Mouse (Mus musculus) intestine, embryonic 14.5 days (tissue): Measurements from ENCODE around the gene Tap2. TPM values are rescaled to one million over a fixed set of nuclear protein-coding genes. Genes with fewer than 3 reads are reported as not detected.
A peak's percentile ranks its signal among the peaks of the same experiment; 100 is the strongest.

Experiments used
- ATAC-seq: fragments of 200-750 bp; cut with Nextera tagmentation; replicated peaks from 2 replicates; pipeline ENCODE4 v1.8.0; 2017; ENCODE audit warnings: low read depth, moderate number of reproducible peaks, moderate TSS enrichment, moderate library complexity; ENCODE audit not compliant: low FRiP score, low TSS enrichment
- DNase-seq: peaks from one replicate; pipeline ENCODE4 v3.0.0-alpha.2; 2018; ENCODE audit warnings: low spot score
- H3K27ac ChIP-seq: fragments of 300-500 bp; sonication (generic); 2 replicates; pipeline ENCODE4 v1.5.1; 2014; ENCODE audit warnings: low read depth, mild to moderate bottlenecking, control low read depth
- H3K27me3 ChIP-seq: fragments of 300-500 bp; sonication (generic); replicated peaks from 2 replicates; pipeline ENCODE4 v1.6.1; 2014; ENCODE audit warnings: low read length, control low read depth; ENCODE audit not compliant: control insufficient read depth, insufficient read depth
- H3K36me3 ChIP-seq: fragments of 300-500 bp; sonication (generic); 2 replicates; pipeline ENCODE4 v1.6.1; 2014; ENCODE audit warnings: low read length, control low read depth; ENCODE audit not compliant: control insufficient read depth, insufficient read depth
- H3K4me1 ChIP-seq: fragments of 300-500 bp; sonication (generic); replicated peaks from 2 replicates; pipeline ENCODE4 v1.6.1; 2014; ENCODE audit warnings: low read length, control low read depth, mixed read lengths; ENCODE audit not compliant: control insufficient read depth, insufficient read depth
- H3K4me2 ChIP-seq: fragments of 300-500 bp; sonication (generic); 2 replicates; pipeline ENCODE4 v1.6.1; 2014; ENCODE audit warnings: low read length
- H3K4me3 ChIP-seq: fragments of 300-500 bp; sonication (generic); 2 replicates; pipeline ENCODE4 v1.5.1; 2014; ENCODE audit warnings: low read depth, low read length, control low read depth, mixed read lengths
- H3K9ac ChIP-seq: fragments of 300-500 bp; sonication (generic); 2 replicates; pipeline ENCODE4 v1.6.1; 2014; ENCODE audit warnings: mild to moderate bottlenecking, low read length
- H3K9me3 ChIP-seq: fragments of 300-500 bp; sonication (generic); 2 replicates; pipeline ENCODE4 v1.6.1; 2016; ENCODE audit warnings: low read length, control low read depth; ENCODE audit not compliant: control insufficient read depth
- WGBS: fragments of 180-500 bp; shearing (Covaris S2); extraction: QIAGEN DNeasy Blood & Tissue Kit; methylation state at CpG from one replicate; pipeline ENCODE4 v1.1.7; 2014; 5-methylcytosine and 5-hydroxymethylcytosine counted together
- polyA plus RNA-seq: library from polyadenylated mRNA; unstranded; fragments of >200 nt; fragmentation: Nextera tagmentation; extraction: Ambion mirVana; gene quantifications from 2 replicates; pipeline ENCODE4 v1.2.1, GENCODE M21; 2014

The Tap2 gene
- polyA plus RNA-seq, 1 experiment from 2014 or later = 2.2 TPM

GRCm38 (mm10) chr17:34205021-34205745 is 1.9 kb downstream of the Tap2 start:
- WGBS = 13% methylated on average over 18 of the region's 18 CpGs
- Histone ChIP-seq H3K9ac (peak overlapping the region; percentile 58), H3K27ac (no peak overlapping the region), H3K9me3 (0 out of 2 replicates have a peak, but pooled peaks cover 3% of the 10 kb centered on the region), H3K4me3 (peak overlapping the region; percentile 59), H3K27me3 (peaks cover 32% of the 10 kb centered on the region), H3K4me2 (peak overlapping the region; percentile 91), H3K36me3 (no peaks in the 10 kb centered on the region), H3K4me1 (peaks cover 5% of the 10 kb centered on the region; the same call in 1 of the 2 replicates)
- DNase-seq = no peak
- ATAC-seq = no peak

GRCm38 (mm10) chr17:34205746-34206176 is 2.4 kb downstream of the Tap2 start:
- 0 out of 2 replicates have a peak, but pooled peaks cover 3% of the 10 kb centered on the region for H3K9me3 ChIP-seq
- H3K4me3 ChIP-seq = no peak overlapping the region
- H3K27me3 ChIP-seq = peaks cover 32% of the 10 kb centered on the region
- ATAC-seq = no peak
- no peaks in the 10 kb centered on the region for H3K36me3 ChIP-seq
- H3K9ac ChIP-seq = no peak overlapping the region
- no peak overlapping the region for H3K27ac ChIP-seq
- DNase-seq = no peak
- H3K4me2 ChIP-seq = no peak overlapping the region
- H3K4me1 ChIP-seq = peaks cover 5% of the 10 kb centered on the region; the same call in 1 of the 2 replicates
- WGBS = 14% methylated on average over 9 of the region's 9 CpGs

- Histone ChIP-seq H3K27ac (no peak overlapping the region), H3K9ac (no peak overlapping the region), H3K36me3 (no peaks in the 10 kb centered on the region), H3K4me3 (no peak overlapping the region), H3K9me3 (0 out of 2 replicates have a peak, but pooled peaks cover 3% of the 10 kb centered on the region), H3K27me3 (peaks cover 37% of the 10 kb centered on the region), H3K4me2 (no peak overlapping the region), H3K4me1 (peaks cover 5% of the 10 kb centered on the region; the same call in 1 of the 2 replicates)
- no peak for DNase-seq
- ATAC-seq = no peak
- WGBS = 84% methylated on average over 5 of the region's 5 CpGs
These were observed 3.4 kb downstream of the Tap2 start for GRCm38 (mm10) chr17:34206731-34207130.

- Histone ChIP-seq H3K4me3 (no peak overlapping the region), H3K9ac (no peak overlapping the region), H3K27ac (no peak overlapping the region), H3K9me3 (0 out of 2 replicates have a peak, but pooled peaks cover 3% of the 10 kb centered on the region), H3K4me1 (peaks cover 5% of the 10 kb centered on the region; the same call in 1 of the 2 replicates), H3K27me3 (peaks cover 45% of the 10 kb centered on the region), H3K4me2 (no peak overlapping the region), H3K36me3 (no peaks in the 10 kb centered on the region)
- ATAC-seq (no peak), DNase-seq (no peak)
- WGBS = 64% methylated on average over 3 of the region's 3 CpGs
These were observed 4.1 kb downstream of the Tap2 start for GRCm38 (mm10) chr17:34207456-34207855.

- Histone ChIP-seq H3K9ac (no peak overlapping the region), H3K9me3 (0 out of 2 replicates have a peak, but pooled peaks cover 3% of the 10 kb centered on the region), H3K27me3 (peaks cover 49% of the 10 kb centered on the region), H3K4me1 (peaks cover 5% of the 10 kb centered on the region; the same call in 1 of the 2 replicates), H3K4me3 (no peak overlapping the region), H3K36me3 (no peaks in the 10 kb centered on the region), H3K4me2 (no peak overlapping the region), H3K27ac (no peak overlapping the region)
- 96% methylated on average over 9 of the region's 9 CpGs for WGBS
- no peak for DNase-seq
- no peak for ATAC-seq
These were observed 4.5 kb downstream of the Tap2 start for GRCm38 (mm10) chr17:34207866-34208265.

- H3K9ac ChIP-seq = no peak overlapping the region
- no peak overlapping the region for H3K4me2 ChIP-seq
- no peaks in the 10 kb centered on the region for H3K36me3 ChIP-seq
- no peak for ATAC-seq
- no peak for DNase-seq
- H3K9me3 ChIP-seq = 0 out of 2 replicates have a peak, but pooled peaks cover 3% of the 10 kb centered on the region
- 18% methylated on average over 10 of the region's 10 CpGs for WGBS
- peaks cover 50% of the 10 kb centered on the region for H3K27me3 ChIP-seq
- peaks cover 5% of the 10 kb centered on the region; the same call in 1 of the 2 replicates for H3K4me1 ChIP-seq
- no peak overlapping the region for H3K4me3 ChIP-seq
- H3K27ac ChIP-seq = no peak overlapping the region
These were observed 5.1 kb downstream of the Tap2 start for GRCm38 (mm10) chr17:34208421-34208820.

- H3K9me3 ChIP-seq = 0 out of 2 replicates have a peak, but pooled peaks cover 3% of the 10 kb centered on the region
- no peaks in the 10 kb centered on the region for H3K36me3 ChIP-seq
- H3K27ac ChIP-seq = no peak overlapping the region
- H3K4me2 ChIP-seq = no peak overlapping the region
- WGBS = 51% methylated on average over 3 of the region's 3 CpGs
- peaks cover 58% of the 10 kb centered on the region for H3K27me3 ChIP-seq
- H3K4me1 ChIP-seq = peaks cover 5% of the 10 kb centered on the region; the same call in 1 of the 2 replicates
- ATAC-seq (no peak), DNase-seq (no peak)
- H3K4me3 ChIP-seq = no peak overlapping the region
- H3K9ac ChIP-seq = no peak overlapping the region
These were observed 6.4 kb downstream of the Tap2 start for GRCm38 (mm10) chr17:34209680-34210079.

GRCm38 (mm10) chr17:34210599-34210998 is 7.3 kb downstream of the Tap2 start:
- ATAC-seq = no peak
- no peak for DNase-seq
- Histone ChIP-seq H3K9me3 (0 out of 2 replicates have a peak, but pooled peaks cover 3% of the 10 kb centered on the region), H3K4me1 (no peaks in the 10 kb centered on the region), H3K4me3 (no peak overlapping the region), H3K4me2 (no peak overlapping the region), H3K27me3 (peaks cover 51% of the 10 kb centered on the region), H3K9ac (no peak overlapping the region), H3K36me3 (no peaks in the 10 kb centered on the region), H3K27ac (no peak overlapping the region)
- 55% methylated on average over 3 of the region's 3 CpGs for WGBS
